Mouse (Mus musculus) C2C12 (cell line): ENCODE results near the gene Fndc9. TPM values are rescaled to one million over a fixed set of nuclear protein-coding genes. Genes with fewer than 3 reads are reported as not detected.
A peak's percentile ranks its signal among the peaks of the same experiment; 100 is the strongest.

ENCODE experiments used
- H3K27me3 ChIP-seq: one replicate; pipeline ENCODE4 v1.6.1; 2011; ENCODE audit not compliant: control insufficient read depth, insufficient read depth, insufficient read length
- H3K36me3 ChIP-seq: one replicate; pipeline ENCODE4 v1.6.1; 2011; ENCODE audit not compliant: control insufficient read depth, insufficient read depth
- H3K4me3 ChIP-seq: one replicate; pipeline ENCODE4 v1.5.1; 2011; ENCODE audit warnings: mild to moderate bottlenecking, control low read depth; ENCODE audit not compliant: poor library complexity, insufficient read depth, severe bottlenecking
- H3K79me2 ChIP-seq: one replicate; pipeline ENCODE4 v1.6.1; 2011; ENCODE audit not compliant: control insufficient read depth, insufficient read depth
- H3K79me3 ChIP-seq: one replicate; pipeline ENCODE4 v1.6.1; 2011; ENCODE audit warnings: low read depth, control low read depth
- H3ac ChIP-seq: one replicate; pipeline ENCODE3; 2011; ENCODE audit warnings: low read depth; ENCODE audit not compliant: control insufficient read depth, insufficient read length
- CEBPB ChIP-seq: IDR thresholded peaks from one replicate; pipeline ENCODE4 v1.6.1; 2011; ENCODE audit warnings: low read depth, mild to moderate bottlenecking, control low read depth, moderate library complexity
- CTCF ChIP-seq: IDR thresholded peaks from one replicate; pipeline ENCODE4 v1.5.1; 2011; ENCODE audit not compliant: control insufficient read depth, insufficient read depth, insufficient read length
- FOSL1 ChIP-seq: IDR thresholded peaks from one replicate; pipeline ENCODE4 v1.8.0; 2011; ENCODE audit warnings: mild to moderate bottlenecking, low read length; ENCODE audit not compliant: poor library complexity, insufficient read depth, severe bottlenecking
- MAX ChIP-seq: IDR thresholded peaks from one replicate; pipeline ENCODE4 v1.6.1; 2011; ENCODE audit warnings: mild to moderate bottlenecking, control low read depth
- MYOD1 ChIP-seq: IDR thresholded peaks from one replicate; pipeline ENCODE4 v1.6.1; 2011; ENCODE audit warnings: low read depth; ENCODE audit not compliant: control insufficient read depth, insufficient read length
- MYOG ChIP-seq: IDR thresholded peaks from one replicate; pipeline ENCODE4 v1.6.1; 2011; ENCODE audit not compliant: control insufficient read depth, insufficient read length; ENCODE audit errors: extremely low read depth
- USF1 ChIP-seq: IDR thresholded peaks from one replicate; pipeline ENCODE4 v1.6.1; 2011; ENCODE audit warnings: low read depth, mild to moderate bottlenecking, control low read depth, moderate library complexity
- polyA plus RNA-seq: library from polyadenylated mRNA; unstranded; fragments of >200 nt; fragmentation: generic; extraction: Trizol; gene quantifications from one replicate; pipeline ENCODE4 v1.2.1, GENCODE M21; 2012; ENCODE audit warnings: missing spikeins

Fndc9 gene
- polyA plus RNA-seq, 1 experiment, result 0.09 TPM

DNA sequence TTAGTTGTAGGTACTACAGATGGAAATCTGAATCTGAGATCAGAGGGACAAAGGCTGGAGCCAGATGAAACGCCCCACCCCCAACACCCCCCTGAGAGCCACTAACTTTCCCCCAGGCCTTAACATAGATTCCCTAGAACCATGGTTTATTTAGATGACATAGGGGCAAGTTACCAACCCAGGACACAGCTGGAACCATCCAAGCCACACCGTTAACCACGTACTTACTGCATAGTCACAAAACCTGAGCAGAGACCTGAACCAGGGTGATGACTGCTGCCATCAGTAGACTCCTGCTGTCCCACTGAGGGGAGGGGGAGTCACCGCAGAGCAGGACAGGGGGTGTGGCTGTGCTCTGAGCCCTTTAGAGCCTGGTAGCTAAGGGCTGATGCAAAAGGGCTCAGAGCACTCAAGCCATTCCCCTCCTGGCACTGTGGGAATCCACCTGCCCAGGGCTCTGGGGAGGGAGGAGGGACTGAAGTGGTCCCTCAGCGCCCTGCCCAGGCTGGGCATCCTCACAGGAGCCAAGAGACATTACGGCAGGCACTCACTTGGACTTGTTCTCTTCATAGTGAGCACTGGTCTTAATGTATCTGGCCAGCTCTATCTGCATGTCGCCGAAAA lies 36.8 kb downstream of the Fndc9 start:
- no peaks in the 10 kb centered on the region for H3K36me3 ChIP-seq
- H3K4me3 ChIP-seq, result no peak overlapping the region
- H3ac ChIP-seq, result no peak overlapping the region
- H3K79me3 ChIP-seq, result no peaks in the 10 kb centered on the region
- no peaks in the 10 kb centered on the region for H3K79me2 ChIP-seq
- H3K27me3 ChIP-seq, result no peaks in the 10 kb centered on the region
- TF ChIP-seq MYOG (no peak), MAX (no peak), CTCF (no peak), CEBPB (no peak), FOSL1 (no peak), MYOD1 (no peak), USF1 (no peak)

DNA sequence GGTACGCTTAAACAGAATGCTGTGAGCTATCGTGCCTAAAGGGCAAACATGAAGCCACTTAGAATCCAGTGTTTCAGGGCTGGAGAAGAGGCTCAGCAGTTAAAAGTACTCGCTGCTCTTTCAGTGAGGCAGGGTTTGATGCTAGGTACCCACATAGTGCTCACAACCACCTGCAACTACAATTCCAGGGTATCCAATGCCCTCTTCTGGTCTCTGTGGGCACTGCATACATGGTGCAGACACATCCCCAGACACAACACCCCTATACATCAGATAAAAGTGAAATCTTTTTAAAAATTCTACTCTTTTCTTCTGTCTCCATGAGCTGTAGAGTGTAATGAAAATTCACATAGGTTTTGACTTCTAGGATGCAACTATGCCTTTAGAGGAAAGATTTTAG lies 38.6 kb downstream of the Fndc9 start:
- Histone ChIP-seq H3K4me3 (no peak overlapping the region), H3ac (no peak overlapping the region), H3K79me2 (no peaks in the 10 kb centered on the region), H3K79me3 (no peaks in the 10 kb centered on the region), H3K36me3 (no peaks in the 10 kb centered on the region), H3K27me3 (no peaks in the 10 kb centered on the region)
- no peak for TF ChIP-seq CTCF
- no peak for TF ChIP-seq MYOG

GRCm38 (mm10) chr11:46275302-46275701 lies 40.0 kb downstream of the Fndc9 start:
- Histone ChIP-seq H3K4me3 (no peak overlapping the region), H3K79me3 (no peaks in the 10 kb centered on the region), H3K27me3 (no peaks in the 10 kb centered on the region), H3K79me2 (no peaks in the 10 kb centered on the region), H3K36me3 (no peaks in the 10 kb centered on the region), H3ac (no peak overlapping the region)
- TF ChIP-seq CTCF (peak; percentile 78), MYOD1 (no peak), USF1 (no peak)

- TF ChIP-seq MAX (no peak), USF1 (peak; percentile 9)
- Histone ChIP-seq H3K36me3 (no peaks in the 10 kb centered on the region), H3K79me2 (no peaks in the 10 kb centered on the region), H3K27me3 (no peaks in the 10 kb centered on the region), H3K4me3 (no peak overlapping the region), H3K79me3 (no peaks in the 10 kb centered on the region), H3ac (no peak overlapping the region)
Observed at GRCm38 (mm10) chr11:46276168-46276567, 40.8 kb downstream of the Fndc9 start.

DNA sequence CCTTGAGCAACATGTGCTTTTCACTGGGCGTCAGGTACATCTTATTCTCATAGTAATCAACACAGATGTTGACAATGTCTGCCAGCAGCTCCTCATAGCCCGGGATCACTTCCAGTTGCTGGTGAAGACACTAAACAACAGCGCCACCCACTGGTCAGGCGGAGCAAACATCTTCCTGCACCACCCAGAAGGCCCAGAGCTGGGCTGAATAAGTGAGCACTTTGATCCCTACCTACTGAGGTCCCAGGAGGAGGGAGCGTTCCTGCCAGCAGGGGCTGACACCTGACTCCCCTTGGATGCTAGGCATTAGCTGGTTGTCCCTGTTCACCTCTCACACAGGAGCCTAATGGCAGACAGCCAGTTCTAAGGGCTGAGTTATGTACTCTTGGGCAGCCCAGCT lies 41.4 kb downstream of the Fndc9 start:
- no peak overlapping the region for H3ac ChIP-seq
- H3K27me3 ChIP-seq, result no peaks in the 10 kb centered on the region
- no peaks in the 10 kb centered on the region for H3K36me3 ChIP-seq
- H3K4me3 ChIP-seq, result no peak overlapping the region
- TF ChIP-seq MAX (no peak), CTCF (peak; percentile 43), MYOG (no peak), MYOD1 (no peak), USF1 (no peak)
- H3K79me3 ChIP-seq, result no peaks in the 10 kb centered on the region
- H3K79me2 ChIP-seq, result no peaks in the 10 kb centered on the region

DNA sequence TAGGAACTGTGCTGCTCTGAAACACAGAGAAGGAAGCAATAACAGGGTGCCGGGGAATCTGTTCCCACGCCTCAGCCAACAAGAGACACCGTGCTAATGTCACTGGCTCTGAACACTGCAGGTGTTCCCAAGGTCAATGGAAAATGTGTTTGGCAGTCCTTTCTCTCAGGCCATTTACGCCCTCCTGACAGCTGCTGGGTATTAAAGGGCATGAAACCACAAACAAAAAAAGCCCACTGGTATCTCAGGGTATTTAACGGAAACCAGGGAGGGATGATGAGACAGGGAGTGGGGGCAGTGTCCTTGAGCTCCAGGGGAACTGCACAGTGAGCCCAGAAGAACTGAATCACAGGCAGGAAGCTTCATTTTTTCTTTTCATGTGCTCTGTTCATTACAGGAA lies 42.8 kb downstream of the Fndc9 start:
- Histone ChIP-seq H3K36me3 (no peaks in the 10 kb centered on the region), H3K79me3 (no peaks in the 10 kb centered on the region), H3K4me3 (no peak overlapping the region), H3ac (no peak overlapping the region), H3K27me3 (no peaks in the 10 kb centered on the region), H3K79me2 (no peaks in the 10 kb centered on the region)
- no peak for TF ChIP-seq FOSL1
- no peak for TF ChIP-seq USF1
- TF ChIP-seq MAX, result no peak

DNA sequence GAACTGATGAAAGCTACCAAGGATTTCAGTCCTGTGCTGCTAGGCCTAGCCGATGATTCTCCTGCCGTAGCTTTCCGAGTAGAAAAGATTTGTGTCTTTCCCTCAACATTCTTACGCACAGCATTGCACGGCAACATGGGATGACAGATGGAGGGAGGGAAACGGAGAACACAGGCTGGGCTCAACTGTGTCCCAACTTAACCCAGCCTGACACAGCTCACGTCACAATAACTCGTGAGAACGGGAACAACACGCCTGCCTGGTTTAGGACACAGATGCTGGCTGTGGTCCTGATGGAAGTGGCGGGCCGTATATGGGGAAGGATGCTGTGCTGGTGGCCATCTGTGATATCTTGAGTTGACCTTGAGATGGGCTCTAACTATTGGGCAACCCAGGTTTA lies 43.4 kb downstream of the Fndc9 start:
- H3ac ChIP-seq, result no peak overlapping the region
- H3K36me3 ChIP-seq, result no peaks in the 10 kb centered on the region
- no peaks in the 10 kb centered on the region for H3K79me3 ChIP-seq
- TF ChIP-seq FOSL1 (no peak), USF1 (no peak), MAX (no peak), MYOD1 (no peak), MYOG (no peak), CEBPB (no peak), CTCF (no peak)
- no peaks in the 10 kb centered on the region for H3K79me2 ChIP-seq
- no peak overlapping the region for H3K4me3 ChIP-seq
- no peaks in the 10 kb centered on the region for H3K27me3 ChIP-seq
